Mouse (Mus musculus) lung, embryonic 15.5 days (tissue): ENCODE data around the gene Rufy4. TPM values are rescaled to one million over a fixed set of nuclear protein-coding genes. Genes with fewer than 3 reads are reported as not detected.

Source experiments
- ATAC-seq: fragments of 200-750 bp; cut with Nextera tagmentation; 2 replicates; pipeline ENCODE4 v1.8.0; 2017; ENCODE audit warnings: moderate number of reproducible peaks, borderline replicate concordance; ENCODE audit not compliant: low FRiP score, low TSS enrichment; ENCODE audit errors: extremely low read depth
- H3K27ac ChIP-seq: fragments of 300-500 bp; sonication (generic); 2 replicates; pipeline ENCODE4 v1.5.1; 2015; ENCODE audit warnings: moderate library complexity, mild to moderate bottlenecking, inconsistent platforms
- H3K27me3 ChIP-seq: fragments of 300-500 bp; sonication (generic); 2 replicates; pipeline ENCODE4 v1.6.1; 2015; ENCODE audit warnings: inconsistent platforms
- H3K36me3 ChIP-seq: fragments of 300-500 bp; sonication (generic); 2 replicates; pipeline ENCODE4 v1.6.1; 2015; ENCODE audit warnings: inconsistent platforms
- H3K4me1 ChIP-seq: fragments of 300-500 bp; sonication (generic); 2 replicates; pipeline ENCODE4 v1.6.1; 2015; ENCODE audit warnings: inconsistent platforms
- H3K4me2 ChIP-seq: fragments of 300-500 bp; sonication (generic); 2 replicates; pipeline ENCODE4 v1.6.1; 2015; ENCODE audit warnings: inconsistent platforms, mild to moderate bottlenecking, moderate library complexity
- H3K4me3 ChIP-seq: fragments of 300-500 bp; sonication (generic); 2 replicates; pipeline ENCODE4 v1.5.1; 2015; ENCODE audit warnings: mild to moderate bottlenecking, inconsistent platforms
- H3K9ac ChIP-seq: fragments of 300-500 bp; sonication (generic); 2 replicates; pipeline ENCODE4 v1.6.1; 2015; ENCODE audit warnings: inconsistent platforms
- H3K9me3 ChIP-seq: fragments of 300-500 bp; sonication (generic); 2 replicates; pipeline ENCODE4 v1.6.1; 2016; ENCODE audit warnings: inconsistent platforms
- WGBS: fragments of 180-500 bp; shearing (Covaris S2); methylation state at CpG from one replicate; pipeline ENCODE4 v1.1.7; 2015; 5-methylcytosine and 5-hydroxymethylcytosine counted together
- polyA plus RNA-seq: library from polyadenylated mRNA; unstranded; fragments of >200 nt; fragmentation: Nextera tagmentation; extraction: Ambion mirVana; gene quantifications from 2 replicates; pipeline ENCODE4 v1.2.1, GENCODE M21; 2015

Gene Rufy4
- polyA plus RNA-seq, 1 experiment from 2014 or later: 0.41 TPM

DNA sequence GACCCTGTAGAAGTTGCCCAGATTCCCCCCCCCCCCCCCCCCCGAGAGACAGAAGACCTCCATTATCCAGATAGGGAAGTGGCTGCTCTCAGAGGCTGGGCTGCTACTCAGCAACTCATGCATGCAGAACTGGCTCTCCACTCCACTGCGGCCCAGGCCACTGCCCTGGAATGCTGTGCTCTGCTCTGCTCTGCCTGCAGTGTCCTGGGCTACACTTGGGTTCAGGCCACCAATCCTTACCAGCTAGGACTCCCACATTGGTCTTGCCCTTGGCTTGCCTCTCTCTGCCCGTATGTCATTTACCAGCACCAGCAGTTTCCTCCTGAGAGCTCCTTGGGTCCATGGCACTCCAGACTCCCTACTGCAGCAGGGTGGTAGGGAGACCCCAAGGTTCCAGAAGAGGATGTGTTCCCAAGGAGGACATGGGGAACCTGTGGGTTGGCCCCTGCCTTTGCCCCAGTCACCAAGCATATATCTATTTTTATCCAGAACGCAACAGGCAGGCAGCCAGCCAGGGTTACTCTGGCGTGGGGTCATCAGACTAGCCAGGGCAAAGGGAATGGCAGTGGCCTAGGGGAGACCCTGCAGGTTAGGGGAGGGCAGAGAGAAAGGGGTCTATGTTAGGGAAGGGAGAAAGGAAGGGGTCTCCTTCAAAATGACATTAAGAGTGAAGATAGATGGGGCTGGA is 17.3 kb upstream of the Rufy4 start:
- Histone ChIP-seq H3K36me3 (no peaks in the 10 kb centered on the region), H3K9me3 (no peaks in the 10 kb centered on the region), H3K9ac (no peak overlapping the region), H3K27me3 (no peaks in the 10 kb centered on the region), H3K27ac (no peak overlapping the region), H3K4me3 (no peak overlapping the region), H3K4me1 (peaks cover 29% of the 10 kb centered on the region), H3K4me2 (no peak overlapping the region)
- WGBS: 76% methylated on average over 4 of the region's 5 CpGs
- no peak for ATAC-seq

DNA sequence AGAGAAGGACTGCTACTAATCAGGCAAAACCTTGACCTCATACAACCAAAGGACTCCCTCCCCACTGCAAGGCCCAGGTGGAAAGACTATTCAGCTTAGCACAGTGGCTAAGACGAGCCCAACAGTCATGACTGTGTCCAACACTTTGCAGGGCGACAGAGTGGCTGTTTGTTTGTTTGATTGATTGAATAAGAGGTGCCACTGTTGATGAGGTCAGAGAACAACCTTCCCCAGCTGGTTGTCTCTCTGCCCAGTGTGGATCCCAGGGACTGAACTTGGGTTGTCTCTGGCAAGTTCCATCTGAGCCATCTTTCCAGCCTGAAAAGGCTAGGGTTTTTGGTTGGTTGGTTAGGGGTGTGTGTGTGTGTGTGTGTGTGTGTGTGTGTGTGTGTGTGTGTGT is 15.7 kb upstream of the Rufy4 start:
- Histone ChIP-seq H3K4me3 (no peak overlapping the region), H3K36me3 (no peaks in the 10 kb centered on the region)

DNA sequence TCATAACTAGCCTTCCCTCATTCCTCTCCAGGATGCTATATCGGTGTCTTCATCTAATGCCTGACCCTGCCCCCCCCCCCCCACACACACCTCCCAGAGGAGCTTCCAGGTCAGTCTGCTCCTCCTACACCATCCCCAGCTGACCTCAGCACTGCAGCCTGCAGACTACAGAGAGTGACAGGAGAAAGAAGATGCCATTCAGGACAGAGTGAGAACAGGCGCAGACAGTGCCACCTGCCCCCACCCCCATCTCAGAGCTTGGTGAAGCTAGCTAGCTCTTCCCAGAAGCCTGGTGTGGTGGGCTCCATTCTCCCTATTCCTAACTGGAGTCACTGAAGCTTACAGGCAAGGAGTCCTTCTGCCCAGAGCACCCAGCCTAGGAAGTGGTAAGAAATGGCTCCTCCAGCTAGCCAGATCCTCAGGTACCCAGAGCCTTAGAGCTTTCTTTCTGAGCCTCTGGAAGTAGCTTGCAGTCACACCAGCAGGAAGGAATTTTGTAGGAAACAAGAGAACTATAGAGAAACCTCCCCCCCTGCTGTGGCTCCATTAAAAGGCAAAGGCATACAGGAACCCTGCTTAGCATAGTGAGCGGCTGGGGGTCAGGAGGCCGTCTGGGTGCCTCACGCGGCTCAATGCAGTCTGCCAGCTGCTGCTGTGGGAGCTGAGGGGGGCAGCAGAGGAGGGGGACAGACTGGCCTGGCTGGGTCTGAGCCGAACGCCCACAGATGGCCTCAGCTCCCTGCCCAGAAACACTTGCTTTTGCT is 14.2 kb upstream of the Rufy4 start:
- H3K4me3 ChIP-seq: no peak overlapping the region
- H3K9ac ChIP-seq: no peak overlapping the region
- H3K4me1 ChIP-seq: peaks cover 11% of the 10 kb centered on the region
- no peak overlapping the region for H3K4me2 ChIP-seq
- H3K9me3 ChIP-seq: no peaks in the 10 kb centered on the region
- no peaks in the 10 kb centered on the region for H3K27me3 ChIP-seq
- H3K27ac ChIP-seq: no peak overlapping the region
- H3K36me3 ChIP-seq: no peaks in the 10 kb centered on the region
- peak; percentile 21; the same call in 1 of the 2 replicates for ATAC-seq
- WGBS: 23% methylated on average over 8 of the region's 8 CpGs

More for the DNA sequence above, 15.7 kb upstream of the Rufy4 start:
- Histone ChIP-seq H3K4me1 (peaks cover 13% of the 10 kb centered on the region), H3K4me2 (no peak overlapping the region), H3K27ac (no peak overlapping the region), H3K27me3 (no peaks in the 10 kb centered on the region), H3K9me3 (no peaks in the 10 kb centered on the region), H3K9ac (no peak overlapping the region)
- ATAC-seq: no peak
- 34% methylated on average over 2 of the region's 2 CpGs for WGBS

DNA sequence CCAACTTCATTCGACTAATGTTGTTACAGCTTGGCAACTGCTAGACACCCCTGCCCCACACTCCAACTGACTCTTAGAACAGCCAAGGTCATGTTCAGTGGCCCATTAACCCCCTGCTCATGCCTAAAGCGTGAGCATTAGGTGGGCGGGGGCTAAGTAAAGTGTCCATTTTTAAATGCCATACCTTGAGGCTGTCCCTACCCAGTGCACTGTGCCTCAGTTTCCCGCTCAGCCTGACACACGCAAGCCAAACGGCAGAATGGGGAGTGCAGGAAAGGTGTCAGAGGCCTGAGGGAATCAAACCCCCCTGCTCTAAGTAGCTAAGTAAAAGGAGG is 13.7 kb upstream of the Rufy4 start:
- Histone ChIP-seq H3K4me3 (no peak overlapping the region), H3K36me3 (no peaks in the 10 kb centered on the region), H3K27ac (no peak overlapping the region), H3K9ac (no peak overlapping the region), H3K9me3 (no peaks in the 10 kb centered on the region), H3K4me1 (peaks cover 11% of the 10 kb centered on the region), H3K27me3 (no peaks in the 10 kb centered on the region), H3K4me2 (no peak overlapping the region)
- WGBS: 41% methylated on average over 6 of the region's 6 CpGs
- peak; percentile 36; the same call in 1 of the 2 replicates for ATAC-seq

DNA sequence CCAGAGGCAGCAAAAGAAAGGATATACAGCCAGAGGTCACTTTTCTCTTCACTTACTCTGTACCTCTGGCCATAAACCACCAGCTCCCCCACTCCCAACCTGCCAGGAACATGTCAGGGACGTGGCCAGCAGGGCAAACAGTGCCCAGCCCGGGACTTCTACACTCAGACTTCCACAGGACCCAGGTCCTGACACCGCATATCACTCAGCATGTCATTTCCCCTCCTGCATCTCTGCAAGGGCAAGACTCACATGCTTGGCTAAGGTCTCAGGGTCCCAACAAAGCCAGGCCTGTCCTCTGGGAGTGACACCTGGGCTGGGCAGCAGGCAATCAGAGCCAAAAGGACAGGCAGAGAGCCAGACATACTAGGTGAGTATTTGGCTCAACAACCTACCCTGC is 12.3 kb upstream of the Rufy4 start:
- Histone ChIP-seq H3K9me3 (no peaks in the 10 kb centered on the region), H3K27me3 (0 out of 2 replicates have a peak, but pooled peaks cover 2% of the 10 kb centered on the region), H3K4me2 (no peak overlapping the region), H3K4me1 (peaks cover 11% of the 10 kb centered on the region), H3K27ac (no peak overlapping the region), H3K36me3 (no peaks in the 10 kb centered on the region), H3K4me3 (no peak overlapping the region), H3K9ac (no peak overlapping the region)
- no peak for ATAC-seq
- WGBS: 51% methylated on average over 3 of the region's 3 CpGs

DNA sequence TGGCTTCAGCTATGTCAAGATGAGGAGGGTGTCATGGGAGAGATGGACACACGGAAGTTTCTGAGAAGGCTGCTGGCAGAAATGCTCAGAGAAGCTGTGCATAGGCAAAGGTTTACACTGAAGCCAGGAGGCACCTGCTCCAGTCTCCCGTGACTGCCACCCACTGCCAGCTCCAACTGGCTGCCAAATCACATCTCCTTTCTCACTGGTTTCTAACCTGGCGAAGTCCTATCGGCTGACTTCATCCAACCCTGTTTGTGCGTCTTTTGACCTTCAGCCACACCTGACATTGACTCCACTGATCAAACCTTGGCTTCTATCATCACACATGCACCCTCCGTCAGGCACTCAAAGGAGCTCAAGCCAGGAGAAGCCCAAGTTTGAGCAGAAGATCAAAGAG is 7.5 kb upstream of the Rufy4 start:
- Histone ChIP-seq H3K4me2 (no peak overlapping the region), H3K27me3 (peaks cover 8% of the 10 kb centered on the region; the same call in 1 of the 2 replicates), H3K9ac (no peak overlapping the region), H3K27ac (no peak overlapping the region), H3K9me3 (no peaks in the 10 kb centered on the region), H3K4me1 (peaks cover 17% of the 10 kb centered on the region), H3K4me3 (no peak overlapping the region), H3K36me3 (no peaks in the 10 kb centered on the region)
- ATAC-seq: no peak
- 81% methylated on average over 6 of the region's 6 CpGs for WGBS

DNA sequence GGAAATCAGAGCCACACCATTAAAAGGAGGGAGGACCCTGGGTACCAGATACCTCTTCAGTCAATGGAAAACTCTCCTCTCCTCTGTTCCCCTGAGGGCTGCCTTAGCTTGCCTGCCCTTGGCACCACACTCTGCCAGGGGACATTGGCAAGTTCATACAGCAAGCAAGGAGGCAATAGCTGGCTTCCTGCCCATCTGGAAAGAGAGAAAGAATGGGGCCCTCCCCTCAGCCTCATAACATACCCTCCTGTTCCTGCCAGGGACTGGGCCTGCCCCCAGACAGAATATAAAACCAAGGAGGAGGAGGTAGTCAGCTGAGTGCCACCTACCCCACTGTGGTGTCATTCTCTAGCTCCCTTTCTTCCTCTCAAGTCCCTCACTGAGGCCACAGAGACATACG is 6.2 kb upstream of the Rufy4 start:
- H3K9me3 ChIP-seq: no peaks in the 10 kb centered on the region
- no peaks in the 10 kb centered on the region for H3K36me3 ChIP-seq
- 89% methylated on average over 1 of the region's 1 CpGs for WGBS
- H3K27ac ChIP-seq: no peak overlapping the region
- H3K4me1 ChIP-seq: peaks cover 30% of the 10 kb centered on the region
- ATAC-seq: no peak
- H3K27me3 ChIP-seq: peaks cover 13% of the 10 kb centered on the region; the same call in 1 of the 2 replicates
- no peak overlapping the region for H3K4me3 ChIP-seq
- H3K4me2 ChIP-seq: no peak overlapping the region
- H3K9ac ChIP-seq: no peak overlapping the region

DNA sequence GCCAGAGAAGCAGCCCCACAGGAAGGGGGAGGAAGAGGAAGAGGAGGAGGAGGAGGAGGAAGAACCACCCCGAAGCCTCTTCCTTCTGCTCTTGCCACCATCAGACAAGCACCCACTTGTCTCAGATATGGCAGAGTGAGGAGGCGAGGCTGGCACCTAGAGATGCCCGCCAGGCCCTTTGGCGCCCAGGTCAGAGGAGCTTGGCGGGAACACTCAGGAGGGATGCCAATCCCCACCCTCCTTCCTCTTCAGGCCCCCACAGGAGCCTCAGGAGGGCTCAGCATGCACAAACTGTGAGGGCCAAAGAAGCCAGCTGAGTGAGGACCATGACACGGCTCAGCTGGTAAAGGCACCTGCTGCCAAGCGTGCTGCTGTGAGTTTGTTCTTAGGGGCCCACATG is 4.2 kb upstream of the Rufy4 start:
- Histone ChIP-seq H3K9me3 (no peaks in the 10 kb centered on the region), H3K27ac (no peak overlapping the region), H3K9ac (no peak overlapping the region), H3K4me3 (no peak overlapping the region), H3K4me2 (no peak overlapping the region), H3K27me3 (peaks cover 17% of the 10 kb centered on the region; the same call in 1 of the 2 replicates), H3K36me3 (no peaks in the 10 kb centered on the region), H3K4me1 (peaks cover 38% of the 10 kb centered on the region)
- WGBS: 78% methylated on average over 7 of the region's 7 CpGs
- no peak for ATAC-seq

DNA sequence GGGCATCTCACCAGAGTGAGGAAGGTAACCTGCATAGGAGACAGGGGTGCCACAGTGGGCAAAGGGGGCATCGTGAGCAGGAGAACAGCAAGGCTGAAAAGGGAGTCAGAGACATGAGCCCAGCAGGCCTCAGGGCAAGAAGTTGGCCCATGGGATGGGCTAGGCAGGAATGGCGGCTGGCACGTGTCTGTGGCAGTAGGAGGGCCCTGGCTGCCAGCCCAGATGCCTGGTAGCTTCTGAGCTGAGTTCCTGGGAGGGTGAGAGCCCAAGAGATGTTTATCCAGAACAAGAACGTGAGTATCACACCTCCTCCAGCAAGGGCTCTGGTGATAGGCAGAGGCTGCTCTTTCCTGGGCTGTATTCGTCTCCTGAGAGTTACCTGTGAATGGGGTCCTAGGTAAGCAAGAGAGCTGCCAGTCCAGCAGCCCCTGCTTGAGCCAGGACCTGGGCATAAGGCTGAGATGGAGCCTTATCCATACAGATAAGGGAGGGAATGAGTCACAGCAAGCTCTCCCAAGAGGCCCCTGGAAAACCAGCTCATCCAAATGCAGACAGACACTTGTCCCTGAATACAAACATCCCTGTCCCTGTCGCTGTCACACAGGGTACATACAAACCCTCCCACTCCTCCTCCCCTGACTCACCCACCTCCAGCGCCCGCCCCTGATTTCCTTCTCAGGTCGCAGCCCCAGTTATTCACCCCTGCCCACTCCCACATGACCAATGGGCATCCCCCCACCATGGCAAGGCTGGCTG is 3.3 kb upstream of the Rufy4 start:
- 32% methylated on average over 9 of the region's 9 CpGs for WGBS
- H3K4me2 ChIP-seq: peak overlapping the region; percentile 95

DNA sequence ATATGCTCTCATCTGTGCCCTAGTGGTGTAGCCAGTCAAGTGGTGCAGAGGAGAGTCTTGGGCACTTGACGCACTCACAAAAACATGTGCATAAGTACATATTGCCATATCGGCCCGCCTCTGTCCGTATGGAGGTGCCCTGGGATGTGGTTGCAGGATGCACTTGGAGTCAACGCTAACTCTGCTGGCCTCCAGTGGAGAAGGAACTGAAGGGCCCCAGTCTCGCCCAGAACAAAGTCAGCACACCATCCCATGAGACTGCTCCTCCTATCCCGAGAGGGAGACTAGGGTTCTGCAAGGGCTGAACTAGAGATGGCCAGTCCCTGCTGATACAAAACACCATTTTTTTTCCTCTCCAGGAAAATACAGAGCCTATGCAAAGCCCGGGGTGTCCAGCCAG is 2.1 kb upstream of the Rufy4 start:
- peaks cover 14% of the 10 kb centered on the region; the same call in 1 of the 2 replicates for H3K27me3 ChIP-seq
- 50% methylated on average over 8 of the region's 8 CpGs for WGBS

More for the DNA sequence above, 3.3 kb upstream of the Rufy4 start:
- Histone ChIP-seq H3K4me1 (peaks cover 38% of the 10 kb centered on the region), H3K9ac (no peak overlapping the region), H3K36me3 (no peaks in the 10 kb centered on the region), H3K27ac (no peak overlapping the region), H3K9me3 (no peaks in the 10 kb centered on the region), H3K27me3 (peaks cover 17% of the 10 kb centered on the region; the same call in 1 of the 2 replicates), H3K4me3 (no peak overlapping the region)
- ATAC-seq: no peak; the same call in 1 of the 2 replicates

DNA sequence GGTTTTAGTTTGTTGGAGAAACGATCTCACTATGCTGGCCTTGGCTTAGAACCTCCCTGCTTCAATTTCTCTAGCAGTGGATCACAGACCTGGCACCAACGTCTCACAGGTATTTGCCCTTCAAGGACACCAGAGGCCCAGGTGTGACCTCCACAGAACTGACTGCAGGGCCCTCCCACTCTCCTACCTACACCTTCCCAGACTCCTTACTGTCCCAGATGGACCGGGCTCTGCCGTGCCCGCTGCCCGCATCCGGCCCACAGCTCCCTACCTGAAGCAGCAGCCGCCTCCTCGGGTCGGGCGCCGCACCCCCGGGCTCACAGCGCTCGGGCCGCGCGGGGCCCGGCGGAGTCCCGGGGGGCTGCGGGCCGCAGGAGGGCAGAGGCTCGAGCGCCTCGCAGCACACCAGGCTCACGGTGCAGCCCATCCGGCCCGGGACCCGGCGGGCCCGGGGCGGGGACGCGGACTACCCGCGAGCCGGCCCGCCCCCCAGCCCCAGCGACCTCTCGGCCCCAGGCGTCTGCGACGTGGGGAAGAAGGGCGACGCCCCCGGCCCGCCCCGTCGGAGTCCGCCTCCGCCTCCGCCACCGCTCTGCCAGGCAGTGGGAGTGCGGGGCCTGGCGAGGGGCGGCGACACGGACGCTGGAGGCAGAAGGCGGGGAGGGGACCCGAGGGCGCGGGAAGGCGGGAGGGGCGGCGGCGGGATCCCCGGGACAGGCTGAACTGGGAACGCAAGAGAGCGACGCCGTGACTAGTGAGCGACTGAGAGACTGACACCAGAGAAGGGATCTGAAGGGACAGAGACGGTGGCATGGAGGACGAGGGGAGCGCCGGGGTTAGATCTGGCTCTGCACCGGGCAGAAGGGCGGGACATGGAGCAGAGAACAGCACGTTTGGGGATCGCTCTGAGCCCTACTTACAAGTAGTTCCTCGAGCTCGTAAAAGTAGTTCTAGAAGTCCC is 1.0 kb upstream of the Rufy4 start, which contains the start of gene Tns1:
Gene Tns1, minus strand, starts transcription at position 429 of the 961 bp plus-strand sequence.
- no peaks in the 10 kb centered on the region for H3K9me3 ChIP-seq
- H3K27me3 ChIP-seq: peaks cover 14% of the 10 kb centered on the region; the same call in 1 of the 2 replicates
- peak within 1 kb of the TSS; percentile 58 for H3K27ac ChIP-seq
- peak within 1 kb of the TSS; percentile 57 for H3K4me3 ChIP-seq
- H3K36me3 ChIP-seq: no peaks in the 10 kb centered on the region
- peak within 1 kb of the TSS; percentile 95 for H3K4me2 ChIP-seq
- peaks cover 38% of the 10 kb centered on the region for H3K4me1 ChIP-seq
- peak within 1 kb of the TSS; percentile 66 for H3K9ac ChIP-seq
- ATAC-seq: peak; percentile 80
- under 1% methylated on average over 71 of the region's 84 CpGs for whole genome bisulfite sequencing

More for the DNA sequence above, 2.1 kb upstream of the Rufy4 start:
- H3K9me3 ChIP-seq: no peaks in the 10 kb centered on the region
- H3K36me3 ChIP-seq: no peaks in the 10 kb centered on the region
- no peak overlapping the region for H3K27ac ChIP-seq
- H3K9ac ChIP-seq: no peak overlapping the region
- H3K4me2 ChIP-seq: peak overlapping the region; percentile 95
- ATAC-seq: no peak
- peaks cover 38% of the 10 kb centered on the region for H3K4me1 ChIP-seq
- H3K4me3 ChIP-seq: peak overlapping the region; percentile 57
